Mouse (Mus musculus) gastrocnemius, postnatal 10 days (tissue): Measurements from ENCODE around the gene Birc2. TPM values are rescaled to one million over a fixed set of nuclear protein-coding genes. Genes with fewer than 3 reads are reported as not detected.

Experiments
- DNase-seq: peaks from one replicate; pipeline ENCODE4 v3.0.0; 2021; ENCODE audit warnings: mixed read lengths
- microRNA-seq, 2 experiments: library from miRNA; unstranded; fragments of <30 nt; microRNA quantifications; one replicate each; pipeline ENCODE4 v1.2.0; 2021
- total RNA-seq, 2 experiments: library from RNA; stranded (reverse); gene quantifications; 2 replicates each; pipeline ENCODE4 v1.2.3; 2021

The Birc2 gene
- total RNA-seq, 2 experiments from 2014 or later: 18.1 to 19.6 TPM

- no peak for DNase-seq
Measured at GRCm38 (mm10) chr9:7785396-7785795, 51.5 kb downstream of the Birc2 start.

GRCm38 (mm10) chr9:7784615-7785012 is 52.2 kb downstream of the Birc2 start:
- DNase-seq: no peak

DNA sequence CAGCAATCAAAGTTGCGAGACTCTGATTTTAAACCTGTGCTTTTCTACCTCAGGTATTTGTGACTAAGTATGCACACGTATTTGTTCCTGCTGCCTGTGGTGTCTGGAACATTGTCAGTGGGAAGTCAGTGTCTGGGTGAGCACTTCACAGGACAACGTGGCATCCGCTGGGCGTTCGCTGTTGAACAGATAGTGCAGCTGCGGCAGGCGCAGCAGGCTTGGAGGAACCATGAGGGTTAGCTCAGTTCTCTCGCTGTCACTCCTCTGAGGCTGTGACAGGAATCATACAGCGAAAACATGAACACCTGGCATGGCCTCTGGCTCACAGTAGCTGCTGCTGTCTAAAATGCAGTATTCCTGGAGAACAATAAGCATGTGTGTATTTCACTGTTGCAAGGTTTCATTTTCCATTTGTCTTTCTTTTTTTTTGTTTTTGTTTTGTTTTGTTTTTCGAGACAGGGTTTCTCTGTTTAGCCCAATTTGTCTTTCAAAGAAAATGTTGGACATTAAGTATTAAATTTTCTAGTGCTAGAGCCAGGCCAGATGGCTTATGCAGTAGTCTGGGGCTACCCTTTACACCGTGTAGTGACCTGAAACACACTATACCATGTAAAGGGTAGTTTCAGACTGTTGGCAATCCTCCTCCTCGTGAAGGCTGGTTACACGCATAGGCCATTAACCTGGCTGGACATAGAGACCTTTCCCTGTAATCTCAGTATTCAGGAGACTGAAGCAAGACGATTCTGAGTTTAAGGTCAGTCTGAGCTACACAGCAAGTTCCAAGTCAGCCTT is 52.8 kb downstream of the Birc2 start:
- DNase-seq: no peak

DNA sequence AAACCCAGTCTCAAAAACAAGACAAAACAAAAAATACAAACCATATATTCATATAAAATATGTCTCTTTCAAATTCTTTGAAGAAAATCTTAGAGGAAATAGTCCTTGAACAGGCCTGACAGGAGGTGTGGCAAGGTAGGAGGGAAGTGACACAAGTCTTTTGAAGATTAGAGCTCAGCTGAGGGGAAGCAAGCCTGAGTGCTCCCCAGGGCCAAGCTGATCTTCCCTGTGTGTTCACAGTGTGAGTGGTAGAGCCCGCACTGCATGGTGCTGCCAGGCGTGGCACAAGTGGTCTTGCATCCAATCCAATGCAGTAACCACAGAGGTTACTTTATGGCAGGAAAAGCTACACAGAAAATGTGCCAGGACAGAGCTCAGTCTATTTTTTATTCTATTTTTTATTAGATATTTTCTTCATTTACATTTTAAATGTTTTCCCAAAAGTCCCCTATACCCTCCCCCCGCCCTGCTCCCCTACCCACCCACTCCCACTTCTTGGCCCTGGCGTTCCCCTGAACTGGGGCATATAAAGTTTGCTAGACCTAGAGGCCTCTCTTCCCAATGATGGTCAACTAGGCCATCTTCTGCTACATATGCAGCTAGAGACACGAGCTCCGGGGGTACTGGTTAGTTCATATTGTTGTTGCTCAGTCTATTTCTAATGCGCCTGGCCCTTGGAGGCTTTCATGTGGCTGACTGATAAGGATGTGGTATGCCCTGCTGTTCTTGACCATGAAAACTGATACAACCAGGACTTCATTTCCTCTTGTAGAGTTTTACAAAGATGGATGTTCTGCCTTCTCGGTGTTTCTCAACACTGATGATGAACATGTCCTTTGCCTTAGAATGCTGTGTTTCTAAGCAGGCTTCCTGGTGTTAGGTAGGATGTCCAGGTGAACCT is 56.4 kb downstream of the Birc2 start:
- no peak for DNase-seq

DNA sequence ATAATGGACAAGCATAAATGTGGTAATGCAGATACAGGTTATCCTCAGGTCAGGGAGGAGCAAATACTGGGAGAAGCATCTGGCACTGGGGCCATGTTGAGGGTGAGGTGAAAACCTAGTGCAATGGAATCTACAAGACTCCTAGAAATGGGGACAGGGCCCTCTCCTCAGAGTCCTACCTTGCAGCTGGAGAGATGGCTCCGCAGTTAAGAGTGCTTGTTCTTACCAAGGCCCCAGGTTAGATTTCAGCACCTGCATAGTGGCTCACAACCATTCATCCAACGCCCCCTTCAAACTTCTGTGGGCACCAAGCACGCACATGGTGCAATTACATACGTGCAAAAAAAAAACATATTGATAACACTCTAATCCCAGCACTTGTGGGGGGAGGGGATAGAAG is 57.1 kb downstream of the Birc2 start:
- DNase-seq: no peak

- DNase-seq: no peak
Measured at GRCm38 (mm10) chr9:7778771-7779170, 58.1 kb downstream of the Birc2 start.

DNA sequence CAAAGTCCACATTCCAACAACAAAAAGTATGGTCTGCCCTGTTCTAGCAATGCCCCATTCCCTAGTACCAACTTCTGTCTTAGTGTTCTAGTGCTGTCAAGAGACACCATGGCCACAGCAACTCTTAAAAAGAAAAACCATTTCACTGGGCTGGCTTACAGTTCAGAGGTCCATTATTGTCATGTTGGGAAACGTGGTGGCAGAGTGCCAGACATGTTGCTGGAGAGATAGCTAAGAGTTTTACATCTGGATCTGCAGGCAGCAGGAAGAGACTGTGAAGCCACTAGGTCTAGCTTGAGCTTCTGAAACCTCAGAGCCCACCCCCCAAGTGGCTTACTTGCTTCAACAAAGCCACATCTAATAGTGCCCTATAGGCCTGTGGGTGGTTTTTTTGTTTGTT is 59.2 kb downstream of the Birc2 start:
- no peak for DNase-seq

DNA sequence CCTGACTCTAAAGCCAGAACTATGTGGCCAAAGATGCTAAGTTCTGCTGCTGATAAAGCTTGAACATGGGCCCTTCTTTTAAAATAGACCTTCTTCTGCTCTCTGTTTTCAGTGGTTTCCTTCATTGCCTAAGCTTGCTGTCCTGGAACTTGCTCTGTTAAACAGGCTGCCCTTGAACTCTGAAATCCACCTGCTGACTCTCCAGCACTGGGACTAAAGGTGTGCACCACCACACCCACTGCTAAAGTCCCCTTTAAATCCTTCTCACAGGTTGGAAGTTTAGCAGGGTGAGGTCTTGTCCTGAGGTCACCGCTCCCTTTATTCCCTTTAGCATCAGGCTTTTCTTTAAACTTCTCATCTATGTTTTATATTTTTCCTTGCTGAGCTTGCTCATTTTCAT is 59.9 kb downstream of the Birc2 start:
- no peak for DNase-seq

DNA sequence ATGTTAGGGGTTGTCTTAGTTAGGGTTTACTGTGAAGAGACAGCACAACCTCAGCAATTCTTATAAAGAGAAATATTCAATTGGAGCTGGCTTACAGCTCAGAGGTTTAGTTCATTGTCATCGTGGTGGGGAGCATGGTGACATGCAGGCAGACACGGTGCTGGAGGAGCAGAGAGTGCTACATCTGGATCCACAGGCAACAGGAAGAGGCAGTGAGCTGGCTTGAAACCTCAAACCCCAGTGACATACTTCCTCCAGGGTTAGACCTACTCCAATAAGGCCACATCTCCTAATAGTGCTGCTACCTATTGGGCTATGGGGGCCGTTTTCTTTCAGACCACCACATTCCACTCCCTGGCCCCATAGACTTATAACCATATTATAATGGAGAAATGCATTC is 60.9 kb downstream of the Birc2 start:
- no peak for DNase-seq

GRCm38 (mm10) chr9:7775011-7775410 is 61.9 kb downstream of the Birc2 start:
- DNase-seq: no peak

DNA sequence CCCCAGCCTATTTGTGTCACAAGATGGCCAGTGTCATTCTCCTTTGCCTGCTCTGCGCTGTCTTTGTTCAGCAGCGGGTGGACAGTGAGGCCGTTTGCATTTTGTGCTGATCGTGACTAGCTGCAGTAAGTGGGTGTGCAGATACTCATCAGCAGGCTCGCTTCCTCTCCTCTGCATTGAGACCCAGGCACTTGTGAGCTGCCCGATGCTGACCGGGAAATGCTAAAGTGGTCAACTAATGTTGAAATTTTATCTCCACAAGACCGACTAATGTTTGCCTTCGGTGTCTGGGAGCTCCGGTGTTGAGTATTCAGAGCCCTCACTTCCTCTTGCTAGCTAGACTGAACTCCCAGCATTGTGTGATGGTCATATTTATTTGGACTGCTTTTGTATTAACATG is 62.3 kb downstream of the Birc2 start:
- no peak for DNase-seq

DNA sequence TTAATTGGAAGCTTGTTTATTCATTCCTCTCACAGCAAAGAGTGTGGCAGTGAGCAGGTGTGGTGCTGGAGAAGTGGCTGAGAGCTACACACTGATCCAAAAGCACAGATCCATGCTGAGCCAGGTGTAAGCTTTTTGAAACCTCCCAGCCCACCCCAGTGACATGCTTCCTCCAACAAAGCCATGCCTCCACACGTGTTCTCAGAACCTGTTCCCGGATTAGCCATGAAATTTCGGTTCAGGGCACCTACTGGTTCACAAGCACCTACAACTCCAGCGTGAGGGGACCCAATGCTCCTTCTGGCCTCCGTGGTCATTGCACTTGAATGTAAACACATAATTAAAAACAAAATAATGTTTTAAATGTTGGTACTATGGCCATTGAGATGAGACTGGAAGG is 63.2 kb downstream of the Birc2 start:
- no peak for DNase-seq

GRCm38 (mm10) chr9:7772773-7773454 is 64.0 kb downstream of the Birc2 start:
- DNase-seq: no peak

DNA sequence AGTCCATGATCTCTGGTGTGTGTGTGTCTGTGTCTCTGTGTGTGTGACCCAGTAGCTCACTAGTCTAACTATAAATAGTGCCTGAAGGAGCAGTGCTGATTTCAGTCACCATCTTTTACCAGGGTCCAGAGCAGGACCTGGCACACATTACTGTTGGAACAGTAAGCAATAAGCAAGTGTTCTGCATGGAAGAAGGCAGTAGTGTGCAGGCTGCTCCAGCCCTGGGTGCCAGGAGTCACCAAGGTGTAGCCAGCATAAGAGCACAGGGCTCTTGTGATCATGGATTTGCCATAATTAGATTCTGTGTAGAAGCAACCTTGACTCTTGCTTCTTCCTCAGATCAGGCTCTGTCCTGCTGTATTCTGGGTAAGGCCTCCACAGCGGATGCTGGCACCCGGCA is 64.5 kb downstream of the Birc2 start:
- no peak for DNase-seq

- DNase-seq: no peak
Measured at GRCm38 (mm10) chr9:7769491-7769890, 67.4 kb downstream of the Birc2 start.

- DNase-seq: no peak
Measured at GRCm38 (mm10) chr9:7769081-7769480, 67.8 kb downstream of the Birc2 start.

Small RNAs within 50 kb of the gene (microRNA-seq; reads per million reads assigned to microRNA genes)
- 0 to 0.75 reads per million in 2 experiments for gene Mir5618

Other genes with a start within 250 kb of the Birc2 start
- gene Mmp20, start 208.8 kb downstream of the Birc2 start, total RNA-seq: not detected
- gene Mmp7, start 145.0 kb downstream of the Birc2 start, total RNA-seq: not detected
- 10 to 100 TPM; 33.9 to 37.0 TPM for gene Tmem123, start 73.0 kb downstream of the Birc2 start, total RNA-seq
- gene Birc3, start 36.1 kb upstream of the Birc2 start, total RNA-seq: 10 to 100 TPM in 1 of 2 experiments, 1 to 10 TPM in 1; 7.2 to 12.5 TPM
- gene Yap1, start 167.5 kb upstream of the Birc2 start, total RNA-seq: 10 to 100 TPM; 64.7 to 73.7 TPM
- gene Cfap300, start 205.8 kb upstream of the Birc2 start, total RNA-seq: 1 to 10 TPM; 1.2 to 2.0 TPM